Mouse (Mus musculus) limb, embryonic 10.5 days (tissue): ENCODE measurements around the gene Ucp1. TPM values are rescaled to one million over a fixed set of nuclear protein-coding genes. Genes with fewer than 3 reads are reported as not detected.

Experiments
- DNase-seq: peaks from one replicate; pipeline ENCODE4 v3.0.0-alpha.2; 2017; ENCODE audit warnings: low spot score
- H3K27ac ChIP-seq: fragments of 300-500 bp; sonication (generic); 2 replicates; pipeline ENCODE4 v1.5.1; 2016; ENCODE audit warnings: mild to moderate bottlenecking
- H3K27me3 ChIP-seq: fragments of 300-500 bp; sonication (generic); 2 replicates; pipeline ENCODE4 v1.6.1; 2016; ENCODE audit warnings: low read depth, mild to moderate bottlenecking; ENCODE audit not compliant: poor library complexity, severe bottlenecking
- H3K36me3 ChIP-seq: fragments of 300-500 bp; sonication (generic); 2 replicates; pipeline ENCODE4 v1.6.1; 2016; ENCODE audit warnings: mild to moderate bottlenecking, moderate library complexity
- H3K4me1 ChIP-seq: fragments of 300-500 bp; sonication (generic); 2 replicates; pipeline ENCODE4 v1.6.1; 2016
- H3K4me3 ChIP-seq: fragments of 300-500 bp; sonication (generic); 2 replicates; pipeline ENCODE4 v1.5.1; 2016; ENCODE audit warnings: mild to moderate bottlenecking, moderate library complexity
- H3K9me3 ChIP-seq: fragments of 300-500 bp; sonication (generic); replicated peaks from 2 replicates; pipeline ENCODE4 v1.6.1; 2016; ENCODE audit warnings: mild to moderate bottlenecking
- polyA plus RNA-seq: library from polyadenylated mRNA; unstranded; fragments of >200 nt; fragmentation: Nextera tagmentation; extraction: Ambion mirVana; gene quantifications from 2 replicates; pipeline ENCODE4 v1.2.1, GENCODE M21; 2016

Gene Ucp1
- polyA plus RNA-seq, 1 experiment from 2014 or later: not detected

GRCm38 (mm10) chr8:83342693-83343092 lies 52.5 kb downstream of the Ucp1 start:
- H3K4me3 ChIP-seq: no peak overlapping the region
- H3K27me3 ChIP-seq: no peaks in the 10 kb centered on the region
- H3K9me3 ChIP-seq: 0 out of 2 replicates have a peak, but pooled peaks cover 3% of the 10 kb centered on the region
- H3K27ac ChIP-seq: no peak overlapping the region
- no peak for DNase-seq
- H3K4me1 ChIP-seq: peaks cover 6% of the 10 kb centered on the region
- H3K36me3 ChIP-seq: no peaks in the 10 kb centered on the region

Other genes starting within 250 kb of the Ucp1 start
- gene Tbc1d9, start 125.0 kb upstream of the Ucp1 start, polyA plus RNA-seq: 1.1 and 1.7 TPM in 2 replicates
- gene Gm10645, start 124.2 kb upstream of the Ucp1 start, polyA plus RNA-seq: 0.60 and 1.3 TPM in 2 replicates
- gene Elmod2, start 42.1 kb downstream of the Ucp1 start, polyA plus RNA-seq: 18.1 and 23.4 TPM in 2 replicates
- not detected in 2 replicates for gene Mgat4d, start 58.1 kb downstream of the Ucp1 start, polyA plus RNA-seq
- 1.5 and 2.0 TPM in 2 replicates for gene Clgn, start 99.5 kb downstream of the Ucp1 start, polyA plus RNA-seq
- gene Scoc, start 168.0 kb downstream of the Ucp1 start, polyA plus RNA-seq: 97.0 and 97.6 TPM in 2 replicates
- gene Olfr370, start 245.4 kb downstream of the Ucp1 start, polyA plus RNA-seq: not detected in 2 replicates